Mouse (Mus musculus) lung, postnatal 0 days (tissue): ENCODE measurements at regions not wholly inside any gene's neighbourhood (a gene's known extent, or its start where the extent isn't known, plus 50 kb on each side); places are given as distances from the start of the nearest gene placed in this dataset.

Source experiments
- CTCF ChIP-seq: IDR thresholded peaks from 2 replicates; pipeline ENCODE4 v1.5.1; 2016; ENCODE audit warnings: antibody characterized with exemption, mild to moderate bottlenecking
- EP300 ChIP-seq: IDR thresholded peaks from 2 replicates; pipeline ENCODE4 v1.6.1; 2016; ENCODE audit warnings: antibody characterized with exemption, mild to moderate bottlenecking, control low read depth

- TF ChIP-seq CTCF (no peak), EP300 (no peak)
Measured at GRCm38 (mm10) chr7:88974436-88974835, 429.6 kb downstream of the Tmem135 start.
